Mouse (Mus musculus): ENCODE measurements around the gene Med9. TPM values are rescaled to one million over a fixed set of nuclear protein-coding genes. Genes with fewer than 3 reads are reported as not detected.

Med9 gene
- polyA plus RNA-seq (2012; rRNA removed) = 20.4 and 25.7 TPM in 2 replicates

GRCm38 (mm10) chr11:59947752-59948400 is at the start of gene Med9:
Gene Med9, plus strand, starts transcription at chr11:59948206.
- H3K4me1 ChIP-seq (ENCODE audit: control insufficient read depth, insufficient read depth, low read length) = peaks cover 5% of the 10 kb centered on the region; the same call in 1 of the 2 replicates
- H3K4me3 ChIP-seq (ENCODE audit: insufficient read depth, low read depth, low read length) = peak within 1 kb of the TSS; percentile 86
- WGBS = under 1% methylated on average over 43 of the region's 43 CpGs
- H3K27ac ChIP-seq (ENCODE audit: insufficient read depth, low read depth, low read length) = no peak within 1 kb of the TSS
- H3K27me3 ChIP-seq (replicated peaks; ENCODE audit: control insufficient read depth, insufficient read depth, low read length) = no peaks in the 10 kb centered on the region
- H3K36me3 ChIP-seq (ENCODE audit: control insufficient read depth, insufficient read depth, low read length) = no peaks in the 10 kb centered on the region
- DNase-seq = peak; percentile 95
- TF ChIP-seq CTCF (conservative IDR thresholded peaks at IDR 0.05; ENCODE audit: insufficient read depth, insufficient read length, low read depth, low read length) (no peak), POLR2A (IDR thresholded peaks at IDR 0.05; ENCODE audit: low read depth, low read length) (no peak)

GRCm38 (mm10) chr11:59899711-59900685 is 48.0 kb upstream of the Med9 start:
- H3K27ac ChIP-seq (ENCODE audit: insufficient read depth, low read depth, low read length) = peak overlapping the region; percentile 80
- peak; percentile 79 for DNase-seq
- no peak for TF ChIP-seq CTCF (conservative IDR thresholded peaks at IDR 0.05; ENCODE audit: insufficient read depth, insufficient read length, low read depth, low read length)
- TF ChIP-seq POLR2A (IDR thresholded peaks at IDR 0.05; ENCODE audit: low read depth, low read length) = no peak

DNA sequence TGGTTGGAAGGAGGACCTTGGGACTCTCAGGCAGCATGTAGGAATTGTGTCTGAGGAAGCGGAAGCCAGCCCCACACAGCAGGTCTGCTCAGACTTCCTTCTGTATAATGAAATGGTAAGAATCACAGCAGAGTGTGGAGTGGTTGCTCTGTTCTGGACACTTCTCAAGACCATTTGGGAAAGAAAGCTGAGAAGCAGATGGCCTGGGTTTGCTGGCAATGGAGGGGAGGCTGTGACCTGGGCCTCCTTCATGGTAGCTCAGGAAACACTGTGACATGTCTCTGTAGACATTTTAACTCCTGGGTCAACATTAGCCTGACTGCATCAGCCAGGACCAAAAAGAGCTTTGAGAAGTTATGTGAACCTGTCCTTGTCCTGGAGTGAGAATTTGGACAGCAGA is 47.0 kb upstream of the Med9 start:
- Histone ChIP-seq H3K4me3 (ENCODE audit: insufficient read depth, low read depth, low read length) (no peak overlapping the region), H3K4me1 (ENCODE audit: control insufficient read depth, insufficient read depth, low read length) (peaks cover 14% of the 10 kb centered on the region), H3K27ac (ENCODE audit: insufficient read depth, low read depth, low read length) (peak overlapping the region; percentile 39), H3K36me3 (ENCODE audit: control insufficient read depth, insufficient read depth, low read length) (no peaks in the 10 kb centered on the region), H3K27me3 (replicated peaks; ENCODE audit: control insufficient read depth, insufficient read depth, low read length) (no peaks in the 10 kb centered on the region)
- TF ChIP-seq CTCF (conservative IDR thresholded peaks at IDR 0.05; ENCODE audit: insufficient read depth, insufficient read length, low read depth, low read length) = no peak
- DNase-seq = no peak
- WGBS = 85% methylated on average over 1 of the region's 1 CpGs

More at GRCm38 (mm10) chr11:59899711-59900685, 48.0 kb upstream of the Med9 start:
- Histone ChIP-seq H3K36me3 (ENCODE audit: control insufficient read depth, insufficient read depth, low read length) (no peaks in the 10 kb centered on the region), H3K4me3 (ENCODE audit: insufficient read depth, low read depth, low read length) (no peak overlapping the region), H3K4me1 (ENCODE audit: control insufficient read depth, insufficient read depth, low read length) (peaks cover 14% of the 10 kb centered on the region), H3K27me3 (replicated peaks; ENCODE audit: control insufficient read depth, insufficient read depth, low read length) (no peaks in the 10 kb centered on the region)
- 45% methylated on average over 13 of the region's 13 CpGs for WGBS

- DNase-seq = peak; percentile 75
- Histone ChIP-seq H3K36me3 (ENCODE audit: control insufficient read depth, insufficient read depth, low read length) (no peaks in the 10 kb centered on the region), H3K4me3 (ENCODE audit: insufficient read depth, low read depth, low read length) (no peak overlapping the region), H3K4me1 (ENCODE audit: control insufficient read depth, insufficient read depth, low read length) (peaks cover 14% of the 10 kb centered on the region), H3K27me3 (replicated peaks; ENCODE audit: control insufficient read depth, insufficient read depth, low read length) (no peaks in the 10 kb centered on the region), H3K27ac (ENCODE audit: insufficient read depth, low read depth, low read length) (peak overlapping the region; percentile 86)
- WGBS = 30% methylated on average over 8 of the region's 8 CpGs
- TF ChIP-seq CTCF (conservative IDR thresholded peaks at IDR 0.05; ENCODE audit: insufficient read depth, insufficient read length, low read depth, low read length) (no peak), POLR2A (IDR thresholded peaks at IDR 0.05; ENCODE audit: low read depth, low read length) (no peak)
These were observed 45.8 kb upstream of the Med9 start for GRCm38 (mm10) chr11:59902045-59902726.

- Histone ChIP-seq H3K4me3 (ENCODE audit: insufficient read depth, low read depth, low read length) (no peak overlapping the region), H3K36me3 (ENCODE audit: control insufficient read depth, insufficient read depth, low read length) (no peaks in the 10 kb centered on the region), H3K27ac (ENCODE audit: insufficient read depth, low read depth, low read length) (no peak overlapping the region), H3K27me3 (replicated peaks; ENCODE audit: control insufficient read depth, insufficient read depth, low read length) (no peaks in the 10 kb centered on the region), H3K4me1 (ENCODE audit: control insufficient read depth, insufficient read depth, low read length) (peaks cover 9% of the 10 kb centered on the region)
- no peak for DNase-seq
- WGBS = 91% methylated on average over 6 of the region's 6 CpGs
- TF ChIP-seq CTCF (conservative IDR thresholded peaks at IDR 0.05; ENCODE audit: insufficient read depth, insufficient read length, low read depth, low read length) = no peak
- no peak for TF ChIP-seq POLR2A (IDR thresholded peaks at IDR 0.05; ENCODE audit: low read depth, low read length)
These were observed 41.4 kb upstream of the Med9 start for GRCm38 (mm10) chr11:59906521-59907123.

DNA sequence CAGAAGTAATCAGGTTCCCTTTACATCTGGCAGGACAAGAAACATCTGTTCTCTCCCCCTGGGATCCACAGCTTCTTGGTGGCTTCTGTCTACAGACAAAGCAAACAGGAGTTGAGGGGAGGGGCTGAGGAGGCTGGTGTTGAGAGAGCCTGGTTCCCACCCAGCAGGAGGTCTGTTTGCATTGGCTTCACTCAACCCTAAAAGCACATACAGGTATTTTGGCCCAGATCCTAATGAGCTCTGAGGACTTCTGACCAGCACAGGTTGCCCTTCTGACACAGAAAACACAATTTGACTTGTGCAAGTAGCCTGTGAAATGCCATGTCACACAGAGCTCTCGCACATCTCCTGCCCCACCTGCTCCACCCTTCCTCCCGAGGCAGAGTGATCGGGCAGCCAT is 39.6 kb upstream of the Med9 start:
- no peaks in the 10 kb centered on the region for H3K27me3 ChIP-seq (replicated peaks; ENCODE audit: control insufficient read depth, insufficient read depth, low read length)
- DNase-seq = peak; percentile 80

More for the DNA sequence above, 39.6 kb upstream of the Med9 start:
- 25% methylated on average over 3 of the region's 3 CpGs for WGBS
- peak overlapping the region; percentile 60; the same call in 1 of the 2 replicates for H3K27ac ChIP-seq (ENCODE audit: insufficient read depth, low read depth, low read length)
- H3K36me3 ChIP-seq (ENCODE audit: control insufficient read depth, insufficient read depth, low read length) = no peaks in the 10 kb centered on the region
- no peak overlapping the region for H3K4me3 ChIP-seq (ENCODE audit: insufficient read depth, low read depth, low read length)
- TF ChIP-seq CTCF (conservative IDR thresholded peaks at IDR 0.05; ENCODE audit: insufficient read depth, insufficient read length, low read depth, low read length) (no peak), POLR2A (IDR thresholded peaks at IDR 0.05; ENCODE audit: low read depth, low read length) (no peak)
- H3K4me1 ChIP-seq (ENCODE audit: control insufficient read depth, insufficient read depth, low read length) = peaks cover 4% of the 10 kb centered on the region; the same call in 1 of the 2 replicates

Data from kidney, adult 2 months (tissue).